Mouse (Mus musculus): Measurements from ENCODE around the gene Cyb5d2.

DNA sequence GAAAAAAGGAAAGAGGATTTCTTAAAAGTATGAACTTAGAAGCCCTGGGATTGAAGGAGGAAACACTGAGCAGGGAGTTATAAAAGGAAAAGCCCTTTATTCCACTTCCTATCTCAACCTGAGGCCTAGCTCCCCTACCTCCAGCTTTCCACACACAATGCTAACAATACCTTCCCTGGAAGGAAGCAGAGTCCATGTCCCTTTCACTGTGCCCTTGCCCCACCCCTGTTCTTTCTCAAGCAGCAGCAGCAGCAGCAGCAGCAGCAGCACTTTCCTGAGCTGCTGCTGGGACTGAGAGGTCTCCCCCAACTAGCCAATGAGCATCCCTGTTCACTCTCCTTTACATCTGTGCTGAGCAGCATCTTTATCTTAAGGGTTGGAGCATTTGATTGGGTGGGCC is 17.0 kb downstream of the Cyb5d2 start:
- TF ChIP-seq CTCF (IDR thresholded peaks at IDR 0.05; ENCODE audit: low read depth) (no peak), EP300 (IDR thresholded peaks at IDR 0.05; ENCODE audit: low read depth) (no peak)
